Mouse (Mus musculus) bone marrow macrophage, adult 2 months (primary cell): Measurements from ENCODE around the gene Cmip. TPM values are rescaled to one million over a fixed set of nuclear protein-coding genes. Genes with fewer than 3 reads are reported as not detected.

Experiments used
- H3K27ac ChIP-seq: 2 replicates; pipeline ENCODE4 v1.5.1; 2012; ENCODE audit warnings: low read depth, low read length; ENCODE audit not compliant: insufficient read depth
- H3K4me1 ChIP-seq: 2 replicates; pipeline ENCODE4 v1.6.1; 2012; ENCODE audit warnings: low read length; ENCODE audit not compliant: control insufficient read depth, insufficient read depth
- H3K4me3 ChIP-seq: 2 replicates; pipeline ENCODE4 v1.5.1; 2012; ENCODE audit warnings: mild to moderate bottlenecking, low read length, moderate library complexity; ENCODE audit not compliant: insufficient read depth
- CTCF ChIP-seq: IDR thresholded peaks from 2 replicates; pipeline ENCODE4 v1.5.1; 2012; ENCODE audit warnings: low read depth, mild to moderate bottlenecking, low read length, moderate library complexity
- POLR2A ChIP-seq: IDR thresholded peaks from 2 replicates; pipeline ENCODE4 v1.6.1; 2012; ENCODE audit warnings: mild to moderate bottlenecking, low read depth, low read length, borderline replicate concordance
- polyA plus RNA-seq: library from polyadenylated mRNA; stranded (reverse); fragments of >200 nt; gene quantifications from 2 replicates; pipeline ENCODE4 v1.2.4, GENCODE M21; 2012; ENCODE audit not compliant: missing spikeins, insufficient read depth, insufficient read length

The Cmip gene
- polyA plus RNA-seq, 1 experiment = 60.1 TPM

DNA sequence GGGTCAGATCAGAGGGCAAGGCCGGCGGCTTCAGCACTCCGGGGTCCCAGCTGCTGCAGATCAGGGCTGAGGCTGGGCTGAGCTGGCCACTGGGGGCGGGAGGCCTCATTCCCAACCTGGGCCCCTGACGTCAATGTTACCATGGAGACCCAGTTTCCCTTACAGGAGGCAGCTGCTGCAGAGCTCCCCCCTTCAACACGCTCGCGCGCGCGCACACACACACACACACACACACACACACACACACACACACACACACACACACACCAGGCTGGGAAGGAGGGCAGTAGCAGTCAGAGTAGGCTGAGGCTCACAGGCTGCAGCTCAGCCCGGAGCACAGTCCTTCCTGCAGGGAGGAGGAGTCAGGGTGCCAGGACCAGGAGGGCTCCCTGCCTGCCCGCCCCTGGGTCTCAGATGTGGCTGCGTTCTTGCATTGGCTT, 213.5 kb downstream of the Cmip start:
- H3K4me3 ChIP-seq = no peak overlapping the region
- no peak overlapping the region for H3K27ac ChIP-seq
- TF ChIP-seq POLR2A = no peak
- no peak for TF ChIP-seq CTCF
- H3K4me1 ChIP-seq = peaks cover 6% of the 10 kb centered on the region

DNA sequence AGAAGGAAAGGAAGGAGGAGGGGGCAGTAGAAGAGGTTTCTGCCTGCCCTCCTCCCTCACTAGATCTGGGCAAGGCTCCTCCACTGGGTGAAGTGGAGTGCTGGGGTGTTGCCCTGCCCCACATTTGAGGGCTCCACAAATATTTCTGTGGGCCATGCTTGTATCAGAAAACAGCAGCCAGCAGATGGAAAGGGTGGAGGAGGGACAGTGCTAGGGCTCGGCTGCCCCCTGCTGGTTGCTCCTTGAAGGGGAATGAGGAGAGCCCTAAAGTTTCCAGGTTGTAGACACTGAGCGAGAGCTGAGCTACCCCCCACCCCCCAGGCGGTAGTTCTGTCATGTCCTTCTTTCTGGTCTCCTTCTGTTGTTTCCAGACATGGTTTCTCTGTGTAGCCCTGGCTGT, 214.3 kb downstream of the Cmip start:
- peaks cover 10% of the 10 kb centered on the region for H3K4me1 ChIP-seq
- TF ChIP-seq POLR2A (no peak), CTCF (peak; percentile 85)
- no peak overlapping the region for H3K4me3 ChIP-seq
- H3K27ac ChIP-seq = no peak overlapping the region

- TF ChIP-seq CTCF (no peak), POLR2A (no peak)
- H3K27ac ChIP-seq = no peak overlapping the region
These were observed 214.8 kb downstream of the Cmip start for GRCm38 (mm10) chr8:117471655-117472054.

GRCm38 (mm10) chr8:117472332-117472731, 215.5 kb downstream of the Cmip start:
- Histone ChIP-seq H3K27ac (no peak overlapping the region), H3K4me3 (no peak overlapping the region), H3K4me1 (peaks cover 19% of the 10 kb centered on the region)
- no peak for TF ChIP-seq CTCF

More at GRCm38 (mm10) chr8:117471655-117472054, 214.8 kb downstream of the Cmip start:
- Histone ChIP-seq H3K4me1 (peaks cover 13% of the 10 kb centered on the region), H3K4me3 (no peak overlapping the region)

DNA sequence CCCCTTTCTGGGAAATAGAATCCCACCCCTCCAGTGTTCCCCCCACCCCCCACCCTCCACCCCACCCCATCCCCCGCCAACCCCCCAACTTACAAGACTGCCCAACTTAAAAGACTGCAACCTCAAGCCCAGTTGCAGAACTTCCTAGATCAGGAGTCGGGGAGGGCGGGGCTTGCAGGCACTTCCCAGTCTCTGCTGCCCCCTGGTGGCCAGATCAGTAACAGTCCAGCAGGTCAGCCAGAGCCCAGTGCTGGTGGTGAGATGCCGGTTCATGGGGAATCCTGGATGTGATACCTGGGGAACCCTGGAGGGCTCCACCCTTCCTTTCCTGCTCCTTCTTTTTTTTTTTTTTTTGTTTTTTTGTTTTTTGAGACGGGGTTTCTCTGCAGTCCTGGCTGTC, 218.1 kb downstream of the Cmip start:
- TF ChIP-seq CTCF = peak; percentile 84
- TF ChIP-seq POLR2A = no peak
- Histone ChIP-seq H3K27ac (0 out of 2 replicates have a peak overlapping the region, but pooled peaks have one; percentile 72), H3K4me3 (no peak overlapping the region), H3K4me1 (peaks cover 19% of the 10 kb centered on the region)

- Histone ChIP-seq H3K27ac (peak overlapping the region; percentile 72), H3K4me3 (no peak overlapping the region), H3K4me1 (peaks cover 19% of the 10 kb centered on the region)
- TF ChIP-seq CTCF (no peak), POLR2A (no peak)
These were observed 219.0 kb downstream of the Cmip start for GRCm38 (mm10) chr8:117475819-117476218.

DNA sequence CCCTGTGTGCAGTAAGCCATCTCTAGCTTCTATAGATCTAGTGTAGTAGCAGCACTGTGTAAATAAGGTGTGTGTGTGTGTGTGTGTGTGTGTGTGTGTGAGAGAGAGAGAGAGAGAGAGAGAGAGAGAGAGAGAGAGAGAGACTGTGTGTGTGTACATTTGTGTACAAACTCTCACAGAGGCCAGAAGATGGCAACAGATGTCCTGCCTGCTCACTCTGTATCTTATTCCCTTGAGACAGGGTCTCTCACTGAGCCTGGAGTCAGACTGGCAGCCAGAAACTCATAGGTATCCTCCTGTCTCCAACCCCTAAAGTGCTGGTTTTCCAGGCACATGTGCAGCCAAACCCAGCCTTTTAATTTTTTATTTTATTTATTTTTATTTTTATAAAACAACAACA, 221.2 kb downstream of the Cmip start:
- no peak overlapping the region for H3K27ac ChIP-seq
- H3K4me1 ChIP-seq = peaks cover 32% of the 10 kb centered on the region
- TF ChIP-seq CTCF (no peak), POLR2A (no peak)
- no peak overlapping the region for H3K4me3 ChIP-seq

- Histone ChIP-seq H3K27ac (no peak overlapping the region), H3K4me3 (no peak overlapping the region), H3K4me1 (peaks cover 35% of the 10 kb centered on the region)
- TF ChIP-seq POLR2A (no peak), CTCF (no peak)
These were observed 223.1 kb downstream of the Cmip start for GRCm38 (mm10) chr8:117479996-117480395.

DNA sequence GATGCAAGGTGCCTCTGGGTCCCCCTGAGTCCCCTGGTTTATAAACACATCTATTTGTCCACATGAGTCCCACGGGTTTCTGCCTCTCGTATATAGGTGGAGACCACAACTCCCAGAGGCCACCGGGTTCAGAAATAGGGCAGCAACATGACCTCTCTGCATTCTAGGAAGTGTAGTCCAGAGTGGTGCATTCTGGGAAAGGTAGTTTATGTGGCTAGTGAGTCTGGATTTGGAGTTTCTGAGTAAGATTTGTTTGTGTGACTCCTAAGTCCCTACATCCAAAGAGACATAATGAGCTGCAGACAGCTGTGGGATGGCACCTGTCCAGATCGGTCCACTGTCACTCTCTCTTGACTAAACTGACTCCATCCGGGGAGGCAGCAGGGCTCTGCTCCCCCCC, 223.7 kb downstream of the Cmip start:
- TF ChIP-seq CTCF = no peak
- no peak for TF ChIP-seq POLR2A
- Histone ChIP-seq H3K4me1 (peaks cover 30% of the 10 kb centered on the region), H3K4me3 (no peak overlapping the region), H3K27ac (no peak overlapping the region)

GRCm38 (mm10) chr8:117481830-117482229, 225.0 kb downstream of the Cmip start:
- peak overlapping the region; percentile 78 for H3K27ac ChIP-seq
- TF ChIP-seq POLR2A (no peak), CTCF (no peak)
- peaks cover 24% of the 10 kb centered on the region for H3K4me1 ChIP-seq
- H3K4me3 ChIP-seq = peak overlapping the region; percentile 21

GRCm38 (mm10) chr8:117484731-117485130, 227.9 kb downstream of the Cmip start:
- no peak overlapping the region for H3K27ac ChIP-seq
- no peak overlapping the region for H3K4me3 ChIP-seq
- peaks cover 19% of the 10 kb centered on the region for H3K4me1 ChIP-seq
- TF ChIP-seq POLR2A = no peak
- TF ChIP-seq CTCF = no peak
